Mouse (Mus musculus): ENCODE data around the gene Krt27. TPM values are rescaled to one million over a fixed set of nuclear protein-coding genes. Genes with fewer than 3 reads are reported as not detected.

Gene Krt27
- polyA plus RNA-seq, 1 experiment from 2014 or later: not detected

DNA sequence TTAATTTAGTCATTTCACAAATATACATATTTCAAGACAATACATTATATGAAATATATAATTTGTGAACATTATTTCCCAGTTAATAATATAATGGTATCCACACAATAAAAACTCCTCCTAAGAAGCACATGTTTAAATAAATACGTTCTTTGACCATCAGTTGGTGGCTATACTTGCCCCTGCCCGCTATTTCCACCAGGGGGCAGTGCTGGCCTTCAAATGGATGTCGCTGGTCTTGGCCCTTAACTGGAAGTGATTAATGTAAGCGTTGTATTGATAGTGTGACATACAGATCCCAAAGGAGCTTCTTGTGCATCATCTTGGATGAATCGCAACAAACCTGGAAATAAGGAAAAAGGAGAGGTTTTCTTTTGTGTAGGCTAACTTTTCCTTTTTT lies 28.7 kb upstream of the Krt27 start:
- no peak overlapping the region for H3K27ac ChIP-seq
- H3K9ac ChIP-seq: no peak overlapping the region
- H3K4me1 ChIP-seq: no peaks in the 10 kb centered on the region
- H3K4me2 ChIP-seq: no peak overlapping the region
- H3K4me3 ChIP-seq (replicated peaks): no peak overlapping the region
- H3K27me3 ChIP-seq (replicated peaks): 0 out of 2 replicates have a peak, but pooled peaks cover 2% of the 10 kb centered on the region
- no peaks in the 10 kb centered on the region for H3K9me3 ChIP-seq
- ATAC-seq (ENCODE audit: insufficient read depth, low FRiP score, low read depth): no peak
- 16% methylated on average over 5 of the region's 5 CpGs for WGBS
- no peaks in the 10 kb centered on the region for H3K36me3 ChIP-seq

- WGBS: 78% methylated on average over 13 of the region's 13 CpGs
- no peak within 1 kb of the TSS for H3K4me3 ChIP-seq (replicated peaks)
- H3K9ac ChIP-seq: no peak within 1 kb of the TSS
- 0 out of 2 replicates have a peak, but pooled peaks cover 3% of the 10 kb centered on the region for H3K27me3 ChIP-seq (replicated peaks)
- no peaks in the 10 kb centered on the region for H3K36me3 ChIP-seq
- no peaks in the 10 kb centered on the region for H3K4me1 ChIP-seq
- no peak within 1 kb of the TSS for H3K4me2 ChIP-seq
- no peak for ATAC-seq (ENCODE audit: insufficient read depth, low FRiP score, low read depth)
- H3K9me3 ChIP-seq: no peaks in the 10 kb centered on the region
- no peak within 1 kb of the TSS for H3K27ac ChIP-seq
Observed at GRCm38 (mm10) chr11:99374803-99375202, 23.9 kb upstream of the Krt27 start, which contains the start of gene Krt28. Gene Krt28 (minus strand): TSS chr11:99374903.

- Histone ChIP-seq H3K36me3 (no peaks in the 10 kb centered on the region), H3K9ac (no peak overlapping the region), H3K27me3 (replicated peaks) (0 out of 2 replicates have a peak, but pooled peaks cover 3% of the 10 kb centered on the region), H3K27ac (no peak overlapping the region), H3K4me1 (no peaks in the 10 kb centered on the region), H3K4me2 (no peak overlapping the region), H3K4me3 (replicated peaks) (no peak overlapping the region), H3K9me3 (no peaks in the 10 kb centered on the region)
- ATAC-seq (ENCODE audit: insufficient read depth, low FRiP score, low read depth): no peak
- 87% methylated on average over 8 of the region's 8 CpGs for whole genome bisulfite sequencing
Observed at GRCm38 (mm10) chr11:99369853-99370451, 19.0 kb upstream of the Krt27 start.

- no peak for ATAC-seq (ENCODE audit: insufficient read depth, low FRiP score, low read depth)
- Histone ChIP-seq H3K27ac (no peak overlapping the region), H3K4me2 (no peak overlapping the region), H3K36me3 (no peaks in the 10 kb centered on the region), H3K9me3 (no peaks in the 10 kb centered on the region), H3K4me3 (replicated peaks) (no peak overlapping the region), H3K4me1 (no peaks in the 10 kb centered on the region), H3K9ac (no peak overlapping the region), H3K27me3 (replicated peaks) (no peaks in the 10 kb centered on the region)
- WGBS: 12% methylated on average over 3 of the region's 3 CpGs
Observed at GRCm38 (mm10) chr11:99369229-99369628, 18.3 kb upstream of the Krt27 start.

GRCm38 (mm10) chr11:99366791-99367190 lies 15.9 kb upstream of the Krt27 start:
- Histone ChIP-seq H3K4me3 (replicated peaks) (no peak overlapping the region), H3K4me2 (no peak overlapping the region), H3K9me3 (no peaks in the 10 kb centered on the region), H3K36me3 (no peaks in the 10 kb centered on the region), H3K4me1 (no peaks in the 10 kb centered on the region), H3K27ac (no peak overlapping the region), H3K27me3 (replicated peaks) (no peaks in the 10 kb centered on the region), H3K9ac (no peak overlapping the region)
- no peak for ATAC-seq (ENCODE audit: insufficient read depth, low FRiP score, low read depth)
- WGBS: 37% methylated on average over 10 of the region's 10 CpGs

DNA sequence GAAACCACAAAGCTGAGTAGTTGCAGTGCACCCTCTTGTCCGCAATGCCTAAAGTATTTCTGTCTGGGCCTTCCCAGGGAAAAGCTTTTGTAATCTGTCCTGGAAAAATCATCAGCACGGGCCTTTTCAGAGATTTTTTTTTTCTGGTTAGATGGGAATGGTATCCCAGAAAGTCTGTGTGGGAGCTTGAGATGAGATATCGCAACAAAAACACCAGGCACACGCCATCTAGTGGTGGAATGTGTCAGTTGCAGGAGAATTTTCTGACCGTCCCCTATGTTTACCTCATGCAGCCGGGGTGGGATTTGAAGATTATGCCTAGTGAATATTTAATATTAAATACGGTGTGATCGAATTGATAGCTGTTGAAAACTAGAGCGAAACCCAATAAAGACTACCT lies 13.5 kb upstream of the Krt27 start:
- H3K9me3 ChIP-seq: no peaks in the 10 kb centered on the region
- no peak for ATAC-seq (ENCODE audit: insufficient read depth, low FRiP score, low read depth)
- H3K27ac ChIP-seq: no peak overlapping the region
- H3K4me1 ChIP-seq: no peaks in the 10 kb centered on the region
- H3K27me3 ChIP-seq (replicated peaks): no peaks in the 10 kb centered on the region
- H3K4me3 ChIP-seq (replicated peaks): no peak overlapping the region
- H3K4me2 ChIP-seq: no peak overlapping the region
- no peak overlapping the region for H3K9ac ChIP-seq
- WGBS: 17% methylated on average over 9 of the region's 9 CpGs
- no peaks in the 10 kb centered on the region for H3K36me3 ChIP-seq

DNA sequence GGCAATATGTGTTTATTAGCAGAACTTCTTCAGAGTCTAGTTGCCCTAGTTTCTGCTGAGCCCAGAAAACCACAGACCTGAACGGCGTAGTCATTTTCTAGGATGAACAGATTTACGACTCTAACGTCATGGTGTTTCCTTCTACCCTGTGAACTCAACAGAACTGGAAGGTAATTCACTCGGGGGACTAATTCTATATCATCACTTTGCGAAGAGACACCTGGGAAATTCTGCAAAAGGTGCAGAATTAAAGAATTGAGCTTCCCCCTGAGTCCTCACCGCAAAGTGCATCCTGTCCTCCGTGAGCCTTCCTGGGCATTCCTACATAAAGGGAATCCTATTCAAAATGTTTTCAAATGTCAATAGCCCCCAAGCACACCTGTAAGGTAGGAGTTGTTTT lies 10.5 kb upstream of the Krt27 start:
- H3K36me3 ChIP-seq: no peaks in the 10 kb centered on the region
- no peak overlapping the region for H3K4me3 ChIP-seq (replicated peaks)
- H3K27ac ChIP-seq: no peak overlapping the region
- no peak for ATAC-seq (ENCODE audit: insufficient read depth, low FRiP score, low read depth)
- H3K27me3 ChIP-seq (replicated peaks): no peaks in the 10 kb centered on the region
- WGBS: 88% methylated on average over 8 of the region's 8 CpGs
- no peak overlapping the region for H3K9ac ChIP-seq
- no peaks in the 10 kb centered on the region for H3K4me1 ChIP-seq
- no peaks in the 10 kb centered on the region for H3K9me3 ChIP-seq
- H3K4me2 ChIP-seq: no peak overlapping the region

- ATAC-seq (ENCODE audit: insufficient read depth, low FRiP score, low read depth): no peak
- H3K27ac ChIP-seq: no peak overlapping the region
- 77% methylated on average over 11 of the region's 11 CpGs for whole genome bisulfite sequencing
- H3K27me3 ChIP-seq (replicated peaks): no peaks in the 10 kb centered on the region
- H3K4me3 ChIP-seq (replicated peaks): no peak overlapping the region
- no peak overlapping the region for H3K9ac ChIP-seq
- no peaks in the 10 kb centered on the region for H3K9me3 ChIP-seq
- no peaks in the 10 kb centered on the region for H3K36me3 ChIP-seq
- no peaks in the 10 kb centered on the region for H3K4me1 ChIP-seq
- no peak overlapping the region for H3K4me2 ChIP-seq
Observed at GRCm38 (mm10) chr11:99339299-99339847, 11.5 kb downstream of the Krt27 start.

DNA sequence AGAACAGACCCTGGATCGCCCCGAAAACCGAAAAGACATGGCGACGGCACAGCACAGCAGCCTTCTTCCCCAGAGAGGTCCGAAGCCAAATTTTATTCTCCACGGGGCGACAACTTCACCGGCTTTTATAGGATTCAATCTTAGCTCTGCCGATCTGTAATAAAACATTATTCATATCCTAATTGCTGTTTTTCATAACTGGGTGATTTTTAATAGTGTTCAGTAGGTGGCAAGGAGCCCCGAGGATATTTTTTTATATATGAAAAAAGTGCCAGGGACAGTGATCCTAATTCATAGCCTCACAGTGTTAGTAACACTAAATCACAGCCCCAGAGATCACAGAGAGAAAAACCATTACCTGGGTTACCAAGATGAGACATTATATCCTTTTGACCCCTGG lies 13.0 kb downstream of the Krt27 start, which contains the start of gene Krt26:
TSS of gene Krt26 (minus strand) at position 101 of the 400 bp plus-strand sequence.
- no peak for ATAC-seq (ENCODE audit: insufficient read depth, low FRiP score, low read depth)

DNA sequence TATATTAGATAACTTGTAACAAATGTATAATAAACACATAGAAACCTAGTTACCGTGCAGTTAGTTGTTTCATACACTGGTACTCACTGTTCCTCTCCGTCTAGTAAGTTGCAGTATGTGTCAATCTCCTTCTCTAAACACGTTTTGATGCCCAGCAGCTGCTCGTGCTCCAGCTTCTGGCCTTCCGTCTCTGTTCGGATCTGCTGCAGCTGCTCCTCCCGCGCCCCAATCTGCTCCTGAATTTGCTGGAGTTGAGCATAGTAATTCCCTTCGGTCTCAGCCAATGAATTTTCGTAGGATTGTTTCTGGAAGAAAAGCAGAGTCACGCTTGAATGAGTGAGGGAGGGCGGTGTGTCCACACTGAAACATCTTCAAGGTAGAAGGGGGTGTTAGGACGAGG lies 17.5 kb downstream of the Krt27 start:
- Histone ChIP-seq H3K4me1 (no peaks in the 10 kb centered on the region), H3K9ac (no peak overlapping the region), H3K4me3 (replicated peaks) (no peak overlapping the region), H3K9me3 (no peaks in the 10 kb centered on the region), H3K4me2 (no peak overlapping the region), H3K27me3 (replicated peaks) (no peaks in the 10 kb centered on the region), H3K36me3 (no peaks in the 10 kb centered on the region), H3K27ac (no peak overlapping the region)
- WGBS: 37% methylated on average over 13 of the region's 13 CpGs
- ATAC-seq (ENCODE audit: insufficient read depth, low FRiP score, low read depth): no peak

More for the DNA sequence above, 13.0 kb downstream of the Krt27 start, which contains the start of gene Krt26:
- no peak within 1 kb of the TSS for H3K27ac ChIP-seq
- H3K4me3 ChIP-seq (replicated peaks): no peak within 1 kb of the TSS
- no peak within 1 kb of the TSS for H3K4me2 ChIP-seq
- H3K9ac ChIP-seq: no peak within 1 kb of the TSS
- H3K36me3 ChIP-seq: no peaks in the 10 kb centered on the region
- no peaks in the 10 kb centered on the region for H3K9me3 ChIP-seq
- no peaks in the 10 kb centered on the region for H3K4me1 ChIP-seq
- no peaks in the 10 kb centered on the region for H3K27me3 ChIP-seq (replicated peaks)
- 93% methylated on average over 11 of the region's 11 CpGs for WGBS

DNA sequence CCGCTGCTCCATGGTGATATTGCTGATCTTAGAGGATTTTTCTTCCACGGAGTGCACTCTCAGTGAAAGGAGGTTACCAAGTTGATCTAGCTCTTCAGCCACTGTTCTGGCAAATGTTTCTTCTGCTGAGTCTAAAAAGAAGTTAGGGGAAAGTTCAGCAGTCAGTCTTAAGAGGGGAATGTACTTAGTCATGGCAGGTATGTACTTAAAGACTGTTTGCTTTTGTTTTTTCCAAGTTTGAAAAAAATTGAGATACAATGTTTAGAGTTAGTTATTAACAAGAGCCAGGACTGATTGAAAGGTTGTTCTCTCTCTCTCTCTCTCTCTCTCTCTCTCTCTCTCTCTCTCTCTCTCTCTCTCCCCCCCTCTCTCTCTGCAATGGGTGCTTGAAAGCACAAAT lies 21.2 kb downstream of the Krt27 start:
- no peaks in the 10 kb centered on the region for H3K4me1 ChIP-seq
- no peaks in the 10 kb centered on the region for H3K27me3 ChIP-seq (replicated peaks)
- no peak overlapping the region for H3K27ac ChIP-seq
- no peaks in the 10 kb centered on the region for H3K36me3 ChIP-seq
- no peak overlapping the region for H3K9ac ChIP-seq
- no peaks in the 10 kb centered on the region for H3K9me3 ChIP-seq
- H3K4me2 ChIP-seq: no peak overlapping the region
- WGBS: 34% methylated on average over 2 of the region's 2 CpGs
- no peak overlapping the region for H3K4me3 ChIP-seq (replicated peaks)
- no peak for ATAC-seq (ENCODE audit: insufficient read depth, low FRiP score, low read depth)

DNA sequence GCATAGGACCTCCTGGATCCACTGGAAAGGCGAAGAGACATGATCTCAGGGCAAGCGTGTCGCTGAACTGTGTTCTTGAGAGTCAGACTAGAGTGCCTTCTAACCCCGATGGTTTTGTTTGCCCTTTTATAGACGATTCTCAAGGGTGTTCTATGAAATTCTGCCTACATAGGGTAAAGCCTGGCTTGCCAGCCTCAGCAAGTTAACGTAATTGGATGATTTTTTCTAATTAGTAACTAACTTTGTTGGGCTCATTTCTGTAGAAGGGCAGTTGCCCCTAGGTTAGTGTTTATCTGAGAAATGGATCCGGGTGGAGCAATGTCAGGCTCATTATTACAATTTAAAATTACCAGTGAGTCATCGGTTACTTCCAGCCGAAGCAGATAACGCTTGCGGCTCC lies 28.1 kb downstream of the Krt27 start, which contains the start of gene Krt25:
TSS of gene Krt25 (minus strand) at position 101 of the 400 bp plus-strand sequence.
- Histone ChIP-seq H3K9ac (no peak within 1 kb of the TSS), H3K27ac (no peak within 1 kb of the TSS), H3K4me1 (peaks cover 4% of the 10 kb centered on the region; the same call in 1 of the 2 replicates), H3K9me3 (no peaks in the 10 kb centered on the region), H3K4me3 (replicated peaks) (no peak within 1 kb of the TSS), H3K36me3 (no peaks in the 10 kb centered on the region), H3K27me3 (replicated peaks) (no peaks in the 10 kb centered on the region), H3K4me2 (no peak within 1 kb of the TSS)
- no peak for ATAC-seq (ENCODE audit: insufficient read depth, low FRiP score, low read depth)
- WGBS: 85% methylated on average over 11 of the region's 11 CpGs
